Mouse (Mus musculus): ENCODE results near the gene Mpc1. TPM values are rescaled to one million over a fixed set of nuclear protein-coding genes. Genes with fewer than 3 reads are reported as not detected.
A peak's percentile ranks its signal among the peaks of the same experiment; 100 is the strongest.

Mpc1 gene
- 100 to 1,000 TPM; 161 to 190 (median 175) TPM for total RNA-seq (2022)

DNA sequence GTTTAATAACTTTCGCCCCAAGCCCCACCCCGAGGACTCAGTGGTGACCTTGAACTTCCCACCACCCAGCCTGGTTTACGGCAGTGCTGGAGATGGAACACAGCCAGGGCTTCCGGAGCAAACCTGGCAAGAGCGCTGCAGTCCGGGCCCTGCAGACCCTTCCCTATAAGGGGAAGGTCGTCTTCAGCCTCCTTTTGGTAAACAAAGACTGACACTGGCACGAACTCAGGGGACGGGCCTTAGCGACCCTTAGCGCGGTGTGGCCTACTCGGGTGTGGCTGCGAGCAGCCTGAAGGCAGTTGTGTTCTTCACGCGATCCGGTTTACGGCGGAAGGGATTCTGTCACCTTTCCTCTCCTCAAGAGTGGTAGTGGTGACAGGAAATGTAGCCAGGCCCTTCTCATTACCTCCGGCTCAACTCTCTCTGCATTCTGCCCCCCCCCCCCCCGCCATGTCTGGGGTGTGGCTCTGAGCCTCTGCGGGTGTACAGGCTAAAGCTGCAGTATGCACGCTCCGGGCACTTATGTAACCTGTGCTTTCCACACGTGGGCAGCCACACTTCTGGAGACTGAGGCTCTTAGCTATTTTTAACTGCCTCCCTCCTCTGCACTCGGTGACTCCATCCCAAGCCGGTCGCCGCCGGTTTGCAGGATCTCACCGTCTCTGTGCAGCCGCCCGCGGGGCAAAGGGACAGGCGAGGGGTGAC lies at the start of gene Mpc1:
Mpc1 (plus strand) TSS at position 84 of the 705 bp plus-strand sequence.
- DNase-seq (ENCODE audit: low spot score in 2 of 2) = peak; percentile 52 to 95

DNA sequence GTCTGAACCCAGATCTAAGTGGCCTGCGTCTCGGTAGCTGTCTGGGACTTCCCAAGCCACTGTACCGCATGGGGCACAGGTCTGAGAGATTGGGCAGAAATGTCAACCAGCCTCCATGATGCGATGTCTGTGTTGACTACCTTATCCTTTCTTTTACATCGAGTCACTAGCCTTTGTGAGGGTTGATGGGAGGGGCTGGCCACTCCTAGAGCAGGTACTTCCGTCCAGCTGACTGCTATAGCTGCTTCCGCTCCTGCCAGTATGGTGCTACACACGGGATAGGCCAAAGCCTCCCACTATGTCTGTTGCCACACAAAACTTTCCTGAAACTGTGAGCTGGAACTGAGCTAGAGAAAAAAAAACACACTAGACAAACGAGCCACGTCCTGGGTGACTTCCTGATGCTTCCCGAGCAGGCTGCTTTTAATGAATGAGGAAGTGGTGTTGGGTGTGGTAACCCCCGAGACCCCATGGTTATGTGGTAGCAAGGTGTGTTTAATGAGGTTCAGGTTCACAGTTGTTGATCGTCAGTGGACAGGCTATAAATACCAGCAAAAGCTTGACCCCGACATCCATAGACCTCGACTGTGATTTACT lies 49.0 kb upstream of the Mpc1 start:
- DNase-seq (ENCODE audit: low spot score in 2 of 2) = no peak

DNA sequence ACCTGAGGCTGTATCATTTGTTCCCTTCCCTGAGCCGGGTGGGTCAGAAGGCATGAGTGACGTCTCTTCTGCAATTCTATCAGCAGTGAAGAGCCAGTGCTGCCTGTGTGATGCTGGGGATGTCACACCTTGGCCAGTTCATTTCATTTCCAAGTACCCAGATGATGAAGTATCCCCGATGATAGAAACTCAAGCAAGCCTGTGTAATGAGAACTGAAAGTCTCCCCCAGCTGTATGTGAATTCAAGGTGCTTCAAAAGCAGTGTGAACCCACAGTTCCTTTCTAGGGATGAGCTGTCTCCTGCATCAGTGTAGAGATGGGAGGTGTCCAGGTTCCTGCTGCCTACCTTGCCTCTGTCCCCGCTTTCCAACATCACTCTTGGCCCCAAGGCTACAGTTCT lies 48.2 kb upstream of the Mpc1 start:
- no peak for DNase-seq (ENCODE audit: low spot score in 2 of 2)

DNA sequence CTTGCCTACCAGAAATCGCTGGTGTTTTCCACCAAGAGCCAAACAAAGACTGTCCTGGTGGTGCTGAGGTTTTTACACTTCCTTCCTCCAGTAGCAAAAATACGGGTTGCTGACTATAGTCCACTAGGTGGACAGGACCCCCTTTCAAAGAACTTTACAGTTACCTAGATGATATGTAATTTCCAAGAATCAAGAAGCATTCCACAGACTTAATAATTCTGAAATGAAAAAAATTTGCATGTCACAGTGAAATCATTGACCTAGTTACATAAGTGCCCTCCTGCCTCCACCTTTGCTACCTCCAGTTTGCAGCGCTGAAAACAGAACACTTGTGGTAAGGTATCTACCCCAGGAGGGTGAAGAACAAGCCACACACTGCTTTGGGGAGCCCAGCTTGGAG lies 47.0 kb upstream of the Mpc1 start, which contains the start of gene Ccr6:
Ccr6 (plus strand) TSS at position 301 of the 400 bp plus-strand sequence.
- no peak for DNase-seq (ENCODE audit: low spot score in 2 of 2)

DNA sequence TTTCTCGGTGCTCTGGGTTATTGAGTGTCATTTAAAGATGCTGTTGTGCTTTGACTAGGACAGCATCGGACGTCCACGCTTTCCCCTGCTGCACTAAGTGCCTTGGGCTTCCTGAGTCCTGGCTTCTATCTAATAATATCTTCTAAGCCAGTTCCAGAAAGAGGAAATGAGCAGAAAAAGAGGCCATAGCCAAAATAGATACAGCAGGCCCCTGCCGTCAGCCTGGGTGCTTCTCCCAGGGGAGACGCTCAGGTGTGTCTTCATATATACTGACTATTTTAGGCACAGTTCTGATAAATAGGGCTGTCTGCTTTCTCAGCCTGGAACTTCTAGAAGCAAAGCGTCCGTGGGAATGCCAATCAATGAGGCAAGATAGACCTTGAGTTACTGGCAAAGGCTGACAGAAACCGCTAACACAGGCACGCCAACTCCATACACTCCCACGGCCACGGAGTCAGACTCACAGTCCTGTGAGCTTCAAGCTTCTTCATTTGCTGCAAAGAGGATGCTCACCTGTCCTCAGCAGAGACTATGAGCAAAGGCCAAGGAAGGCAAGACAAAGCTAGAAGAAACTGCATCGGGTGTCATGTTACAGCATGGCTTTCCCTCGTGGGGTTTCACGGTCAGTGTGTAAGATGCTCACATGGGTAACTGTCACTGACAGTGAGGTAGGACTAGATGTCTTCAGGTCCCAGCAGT lies 44.5 kb upstream of the Mpc1 start:
- DNase-seq (ENCODE audit: low spot score in 2 of 2) = no peak

DNA sequence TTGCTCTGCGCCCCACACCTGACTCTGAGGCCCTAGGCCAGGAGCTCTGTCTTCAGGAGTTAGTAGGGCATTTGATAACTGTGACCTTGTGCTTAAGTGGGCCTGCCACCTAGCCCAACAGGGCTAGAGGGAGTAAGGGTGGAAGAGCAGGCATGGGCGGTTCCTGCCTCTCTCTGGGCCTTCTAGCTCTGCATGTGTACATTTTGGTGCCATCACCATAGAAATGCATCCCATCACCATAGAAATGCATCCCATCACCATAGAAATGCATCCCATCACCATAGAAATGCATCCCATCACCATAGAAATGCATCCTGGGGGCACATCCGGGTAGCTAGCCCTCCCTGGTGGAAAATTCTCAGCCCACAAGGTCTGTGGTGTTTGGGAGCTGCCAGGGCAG lies 43.1 kb upstream of the Mpc1 start:
- no peak for DNase-seq (ENCODE audit: low spot score in 2 of 2)

DNA sequence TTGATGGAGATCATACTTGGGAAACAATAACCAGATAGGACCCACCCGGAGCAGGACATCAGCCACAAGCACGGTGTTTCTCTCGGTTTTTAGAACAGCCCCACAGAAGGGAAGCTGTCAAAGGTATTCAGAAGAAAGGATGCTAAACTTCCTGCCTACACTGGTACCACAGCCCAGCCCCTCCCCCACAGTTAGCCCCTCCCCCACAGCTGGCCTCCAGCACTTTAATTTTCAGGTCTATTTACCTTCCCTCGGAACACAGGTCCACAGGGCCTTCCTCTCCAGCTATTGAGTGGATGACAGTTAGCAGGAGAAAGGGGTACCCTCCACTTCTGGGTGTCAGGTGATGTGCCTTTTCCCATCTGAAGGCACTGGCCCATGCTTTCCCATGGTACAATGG lies 42.2 kb upstream of the Mpc1 start:
- DNase-seq (ENCODE audit: low spot score in 2 of 2) = no peak

DNA sequence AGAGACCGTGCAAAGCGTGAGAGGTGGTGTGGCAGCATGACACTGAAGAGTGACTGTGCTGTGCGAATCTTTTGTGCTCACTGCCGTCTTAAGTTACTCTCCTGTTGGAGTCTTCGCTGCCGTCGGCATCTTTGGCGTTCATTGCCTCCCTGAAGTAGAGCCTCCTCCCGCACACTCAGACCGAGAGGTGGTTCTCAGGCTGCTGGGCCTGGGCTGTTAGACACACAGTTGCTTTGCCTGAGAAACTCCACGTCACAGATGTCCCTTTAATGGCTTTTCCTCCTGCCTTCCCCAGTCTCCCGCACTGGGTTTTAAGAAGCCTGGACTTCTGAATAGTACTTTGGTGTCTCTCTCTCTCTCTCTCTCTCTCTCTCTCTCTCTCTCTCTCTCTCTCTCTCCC lies 41.1 kb upstream of the Mpc1 start:
- no peak for DNase-seq (ENCODE audit: low spot score in 2 of 2)

DNA sequence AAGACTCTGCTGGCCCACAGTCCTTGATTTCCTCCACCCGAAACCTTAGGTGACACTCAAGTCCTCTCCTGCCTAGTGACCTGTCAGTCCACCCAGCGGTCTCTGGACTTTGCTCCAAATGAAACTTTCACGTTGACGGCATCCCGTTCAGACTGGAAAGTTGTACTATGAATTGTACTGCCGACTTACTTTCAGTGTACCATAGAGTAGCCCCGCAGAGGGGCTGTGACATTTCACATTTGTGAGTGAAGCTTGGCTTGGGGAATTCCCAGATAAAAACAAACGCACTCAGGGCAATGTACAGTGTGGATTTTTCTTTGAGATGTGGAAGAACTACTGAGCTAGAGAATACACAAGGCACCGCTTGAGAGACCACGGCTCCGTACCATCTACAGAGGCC lies 40.5 kb upstream of the Mpc1 start:
- DNase-seq (ENCODE audit: low spot score in 2 of 2) = no peak

DNA sequence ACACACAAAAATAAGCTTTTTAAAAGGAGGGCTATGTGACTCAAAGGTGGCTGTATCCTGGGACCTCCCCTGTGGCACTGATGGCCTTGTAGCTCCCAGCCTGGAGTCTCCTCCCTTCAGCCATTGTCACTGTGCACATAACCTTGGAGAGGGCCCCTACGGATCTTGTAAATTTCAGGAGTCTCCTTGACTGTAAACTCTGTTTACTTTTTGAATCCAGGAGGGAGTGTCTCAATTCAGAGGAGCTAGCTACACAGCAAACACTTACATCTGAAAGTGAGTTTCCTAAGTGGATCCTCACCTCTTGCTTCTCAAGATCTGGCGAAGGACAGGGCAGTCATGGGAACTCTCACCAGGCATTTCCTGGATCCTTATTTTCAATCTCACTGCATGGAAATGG lies 38.6 kb upstream of the Mpc1 start:
- no peak for DNase-seq (ENCODE audit: low spot score in 2 of 2)

DNA sequence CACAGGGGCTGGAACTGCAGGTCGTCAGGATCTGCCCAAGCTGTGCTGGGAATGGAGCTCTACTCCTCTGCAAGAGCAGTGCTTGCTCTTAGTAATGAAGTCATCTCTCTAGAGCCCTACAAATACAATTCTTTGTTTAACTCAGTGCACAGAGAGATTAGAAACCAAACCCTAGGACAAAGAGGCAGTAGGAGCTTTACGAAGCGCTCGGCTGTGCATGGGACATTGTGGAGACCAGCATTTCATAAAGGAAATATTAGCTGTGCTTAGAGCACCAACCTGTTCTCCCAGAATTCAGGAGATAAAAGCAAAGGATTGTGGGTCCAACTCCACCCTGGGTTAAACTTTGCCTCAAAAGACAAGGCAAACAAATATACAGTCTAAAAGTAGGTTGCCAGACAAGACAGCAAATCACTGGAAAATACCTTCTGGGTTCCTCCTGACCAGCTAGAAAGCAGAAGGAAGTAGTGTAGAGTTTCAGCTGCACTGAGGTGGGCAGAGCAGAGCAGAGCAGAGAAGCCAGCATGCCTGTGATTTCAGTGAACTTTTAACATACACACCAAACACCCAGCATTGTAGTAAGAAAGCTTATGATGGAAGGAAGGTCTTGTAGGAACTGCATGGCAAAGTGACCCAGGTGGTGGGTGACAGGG lies 36.5 kb upstream of the Mpc1 start:
- DNase-seq (ENCODE audit: low spot score in 2 of 2) = no peak

DNA sequence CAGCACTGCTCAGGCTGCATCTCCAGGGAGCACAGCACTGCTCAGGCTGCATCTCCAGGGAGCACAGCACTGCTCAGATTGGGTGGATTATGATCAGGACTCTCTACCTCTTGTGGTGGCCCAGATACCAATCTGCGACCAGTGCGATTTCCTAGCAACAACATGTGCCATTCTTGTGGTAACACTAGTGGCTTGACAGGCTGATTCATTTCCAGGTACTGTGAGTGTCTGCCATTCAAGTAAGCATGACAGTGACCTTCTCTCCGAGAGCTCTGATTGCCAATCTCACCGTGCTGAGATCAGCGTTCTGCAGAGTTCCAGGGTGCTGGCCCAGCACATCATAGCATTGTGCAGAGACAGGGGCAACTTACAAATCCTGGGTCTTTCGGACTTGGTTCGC lies 31.0 kb upstream of the Mpc1 start:
- no peak for DNase-seq (ENCODE audit: low spot score in 2 of 2)

DNA sequence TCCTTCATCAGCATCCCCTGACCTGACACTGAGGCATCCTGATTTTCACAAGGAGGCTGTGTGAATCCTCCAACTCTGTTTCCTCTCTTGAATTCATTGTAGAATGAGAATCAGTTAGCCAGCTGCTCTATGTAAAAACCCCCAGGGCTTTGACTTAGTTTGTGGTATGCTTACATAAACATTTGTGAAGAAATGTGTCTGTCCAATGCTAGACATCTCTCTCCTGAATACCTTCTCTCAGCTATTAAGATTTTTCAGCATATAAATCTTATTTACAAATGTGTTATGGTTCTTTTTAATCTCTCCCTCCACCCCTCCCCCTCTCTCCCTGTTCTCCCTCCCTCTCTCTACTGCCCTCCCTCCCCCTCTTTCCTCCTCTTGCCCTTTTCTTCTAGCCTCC lies 28.4 kb upstream of the Mpc1 start:
- DNase-seq (ENCODE audit: low spot score in 2 of 2) = no peak

DNA sequence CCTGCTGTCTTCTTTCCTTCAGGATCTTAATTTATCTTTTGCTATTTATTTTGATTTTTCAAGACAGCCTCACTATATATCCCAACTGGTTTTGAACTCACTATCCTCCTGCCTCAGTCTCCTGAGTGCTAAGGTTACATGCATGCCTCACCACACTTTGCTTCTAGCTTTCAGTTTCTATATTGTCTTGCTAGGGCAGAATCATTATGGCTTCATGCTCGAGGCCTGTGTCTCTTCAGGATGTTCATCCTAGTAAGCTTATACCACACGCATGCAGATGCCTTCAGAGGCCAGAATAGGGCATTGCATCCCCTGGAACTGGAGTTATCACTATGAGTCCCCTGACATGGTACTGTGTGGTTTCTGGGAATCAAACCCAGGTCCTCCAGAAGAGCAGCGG lies 27.8 kb upstream of the Mpc1 start:
- no peak for DNase-seq (ENCODE audit: low spot score in 2 of 2)

DNA sequence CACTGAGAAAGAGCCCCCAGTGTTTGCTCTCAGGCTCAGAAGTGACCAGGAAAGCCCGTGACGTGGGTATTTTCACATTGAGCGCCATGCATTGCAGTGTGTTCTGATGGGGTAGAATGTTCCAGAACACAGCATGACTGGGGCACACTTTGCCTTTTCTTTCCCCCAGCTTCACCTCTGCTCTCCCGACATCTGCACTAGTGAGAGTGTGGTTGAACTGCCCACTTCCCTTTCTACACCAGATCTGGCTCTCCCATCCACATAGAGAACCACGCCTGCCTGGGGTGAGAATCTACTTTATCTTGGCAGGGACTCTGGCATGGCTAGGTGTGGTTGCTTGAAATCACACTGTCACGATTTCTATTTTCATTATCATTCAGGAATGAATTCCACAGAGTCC lies 27.1 kb upstream of the Mpc1 start:
- DNase-seq (ENCODE audit: low spot score in 2 of 2) = no peak

DNA sequence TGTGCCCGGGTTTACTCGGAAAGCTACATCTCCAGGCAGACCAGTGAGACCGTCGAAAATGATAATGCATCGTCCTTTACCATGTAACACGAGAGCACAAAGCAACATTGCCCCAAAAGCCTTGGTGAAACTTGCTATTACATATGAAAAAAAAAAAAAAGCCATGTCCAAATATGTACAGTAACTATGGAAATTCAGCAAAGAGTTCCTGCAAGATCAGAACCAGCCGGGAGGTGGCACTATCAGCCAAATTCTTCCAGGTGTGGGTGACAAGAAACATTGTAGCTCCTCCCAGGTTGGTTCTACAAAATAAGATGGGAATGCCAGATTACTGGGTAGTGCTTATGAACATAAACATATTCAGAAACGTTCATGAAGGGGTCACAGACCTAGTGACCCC lies 25.7 kb upstream of the Mpc1 start:
- no peak for DNase-seq (ENCODE audit: low spot score in 2 of 2)

DNA sequence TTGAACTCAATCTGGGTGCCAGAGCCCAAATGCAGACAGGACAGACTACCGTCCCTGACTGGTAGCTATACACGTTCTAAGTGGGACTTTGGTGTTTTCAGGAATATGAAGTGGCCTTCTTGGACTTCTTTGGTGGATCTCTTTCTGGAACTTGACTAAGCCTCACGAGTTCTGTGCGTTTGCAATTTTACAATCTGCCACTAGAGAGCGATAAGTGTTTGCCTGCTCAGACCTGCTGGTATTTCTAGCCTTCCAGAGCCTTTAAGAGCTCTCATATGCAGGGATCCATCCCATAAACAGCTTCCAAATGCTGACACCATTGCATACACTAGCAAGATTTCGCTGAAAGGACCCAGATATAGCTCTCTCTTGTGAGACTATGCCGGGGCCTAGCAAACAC lies 18.1 kb upstream of the Mpc1 start:
- peak in 1 of 2 experiments; percentile 34 for DNase-seq (ENCODE audit: low spot score in 2 of 2)

DNA sequence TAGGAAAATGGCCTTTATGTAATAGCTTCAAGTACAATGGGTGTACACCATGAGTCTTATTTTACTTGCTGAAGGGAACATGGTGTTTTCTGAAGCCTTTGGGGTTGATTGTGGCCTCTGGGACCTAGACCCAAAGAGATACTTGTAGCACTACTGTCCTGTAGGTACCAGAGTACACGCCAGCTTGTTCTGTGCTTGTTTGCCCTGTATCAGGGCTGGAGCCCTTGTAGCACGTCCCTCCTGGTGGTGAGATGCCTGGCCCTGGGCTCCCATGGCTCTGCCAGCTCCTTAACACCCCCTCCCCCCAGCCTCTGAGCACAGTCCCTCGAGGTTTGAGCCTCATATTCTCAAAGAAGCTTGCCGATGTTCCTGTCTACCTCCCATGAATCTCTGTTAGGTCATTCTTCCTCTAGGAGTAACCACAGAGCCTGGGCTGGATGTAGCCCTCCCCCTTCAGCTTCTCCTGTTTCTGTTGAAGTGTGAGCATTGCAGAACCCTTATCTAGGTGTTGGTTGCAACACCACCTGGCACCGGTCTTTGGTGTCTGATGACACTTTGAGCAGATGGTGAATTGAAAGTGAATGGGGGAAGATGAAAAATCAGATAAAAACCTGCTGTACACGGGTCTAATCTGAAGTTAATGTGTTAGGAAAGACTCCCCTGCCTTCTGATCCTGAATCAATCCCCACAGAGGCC lies 10.5 kb upstream of the Mpc1 start:
- DNase-seq (ENCODE audit: low spot score in 2 of 2) = no peak

DNA sequence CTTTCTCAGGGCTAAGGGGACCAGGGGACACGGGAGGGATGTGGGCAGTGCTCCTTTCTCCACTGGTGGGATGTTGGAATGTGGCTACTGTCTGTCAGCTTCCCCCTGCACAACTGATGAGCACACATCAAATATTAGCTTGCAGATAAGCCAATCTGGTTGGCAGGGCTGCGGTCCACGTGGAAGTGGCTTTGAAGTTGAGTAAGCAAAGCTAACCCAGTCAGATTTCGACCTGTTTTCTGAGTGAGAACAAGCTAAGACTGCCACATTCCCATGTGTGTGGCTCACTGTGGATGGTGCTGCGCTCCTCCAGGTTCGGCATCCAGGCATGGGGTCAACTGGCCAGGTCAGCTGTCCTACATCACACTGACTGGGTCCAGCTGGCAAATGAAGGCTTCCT lies 9.8 kb upstream of the Mpc1 start:
- DNase-seq (ENCODE audit: low spot score in 2 of 2) = no peak

DNA sequence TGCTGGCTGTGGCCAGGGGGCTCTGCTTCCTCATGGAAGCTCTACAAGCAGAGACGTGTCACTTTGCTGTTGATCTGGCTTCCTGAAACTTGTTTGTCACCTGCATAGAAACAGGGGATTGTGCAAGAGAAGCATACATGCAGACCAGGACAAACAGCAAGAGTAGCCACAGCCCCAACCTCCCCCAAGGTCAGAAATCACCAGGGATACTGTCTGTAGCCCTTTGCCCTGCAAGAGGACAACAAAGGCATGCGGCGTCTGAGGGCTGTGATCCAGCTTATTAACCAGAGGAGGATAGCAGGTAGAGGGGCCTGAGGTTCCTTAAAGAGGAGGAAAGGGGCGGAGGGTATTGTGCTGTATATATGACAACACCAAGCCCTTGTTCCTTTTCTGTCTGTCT lies 6.6 kb upstream of the Mpc1 start:
- no peak for DNase-seq (ENCODE audit: low spot score in 2 of 2)

DNA sequence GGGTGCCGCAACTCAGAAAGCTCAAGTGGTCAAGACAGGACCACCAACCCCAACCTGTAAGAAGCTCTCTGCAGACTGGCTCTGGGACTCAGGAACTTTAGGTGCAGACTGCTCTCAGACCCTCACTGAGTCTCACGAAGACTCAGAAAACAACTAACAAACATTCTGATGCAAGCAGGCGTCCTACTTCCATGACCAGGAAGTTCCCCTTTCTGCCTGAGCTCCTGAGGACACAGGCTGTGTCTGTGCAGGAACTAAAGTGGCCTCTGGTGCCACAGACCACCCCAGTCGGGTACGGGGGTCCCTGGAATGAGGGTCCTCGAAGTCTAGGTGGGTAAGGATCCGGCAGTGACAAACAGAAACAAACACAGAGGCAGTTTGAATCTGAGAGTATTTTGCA lies 6.0 kb upstream of the Mpc1 start:
- DNase-seq (ENCODE audit: low spot score in 2 of 2) = no peak

DNA sequence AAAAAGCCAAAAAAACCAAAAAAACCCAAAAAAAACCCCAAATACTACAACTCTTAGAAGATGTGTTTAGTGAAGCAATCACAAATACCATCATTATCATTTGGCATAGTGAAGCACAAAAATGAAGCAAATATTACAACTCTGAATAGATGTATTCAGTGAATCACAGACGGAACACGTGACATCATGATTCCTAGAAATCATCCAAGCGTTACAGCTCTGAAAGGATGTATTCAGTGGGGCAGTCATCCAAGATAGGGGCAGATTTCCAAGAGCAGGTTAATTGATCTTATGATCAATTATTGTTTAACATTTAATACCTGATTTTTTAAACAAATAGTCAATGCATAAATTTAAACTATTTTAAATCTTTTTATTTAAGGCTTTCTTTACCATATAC lies 5.4 kb upstream of the Mpc1 start:
- no peak for DNase-seq (ENCODE audit: low spot score in 2 of 2)
